Mouse (Mus musculus) kidney, adult 2 months (tissue): ENCODE measurements around the gene Ddb2. TPM values are rescaled to one million over a fixed set of nuclear protein-coding genes. Genes with fewer than 3 reads are reported as not detected.

Experiments used
- DNase-seq: peaks from one replicate; pipeline ENCODE4 v3.0.0; 2021
- H3K27ac ChIP-seq: fragments of 200-500 bp; 2 replicates; pipeline ENCODE4 v1.5.1; 2012; ENCODE audit warnings: low read depth, low read length, control low read depth, inconsistent platforms; ENCODE audit not compliant: insufficient read depth
- H3K27me3 ChIP-seq: fragments of 200-500 bp; replicated peaks from 2 replicates; pipeline ENCODE4 v1.6.1; 2012; ENCODE audit warnings: mild to moderate bottlenecking, moderate library complexity, low read length, inconsistent platforms; ENCODE audit not compliant: control insufficient read depth, insufficient read depth
- H3K36me3 ChIP-seq: fragments of 200-500 bp; 2 replicates; pipeline ENCODE4 v1.6.1; 2012; ENCODE audit warnings: mild to moderate bottlenecking, moderate library complexity, low read length, inconsistent platforms; ENCODE audit not compliant: control insufficient read depth, insufficient read depth
- H3K4me1 ChIP-seq: fragments of 200-500 bp; 2 replicates; pipeline ENCODE4 v1.6.1; 2011; ENCODE audit warnings: low read length; ENCODE audit not compliant: control insufficient read depth, insufficient read depth
- H3K4me3 ChIP-seq: fragments of 200-500 bp; 2 replicates; pipeline ENCODE4 v1.5.1; 2011; ENCODE audit warnings: mild to moderate bottlenecking, low read depth, low read length, control low read depth; ENCODE audit not compliant: insufficient read depth
- CTCF ChIP-seq: fragments of 200-500 bp; conservative IDR thresholded peaks from 2 replicates; pipeline ENCODE4 v1.5.1; 2011; ENCODE audit warnings: low read depth, mild to moderate bottlenecking, control low read depth, low read length, moderate library complexity, mixed read lengths; ENCODE audit not compliant: insufficient read depth, insufficient read length
- POLR2A ChIP-seq: fragments of 200-500 bp; IDR thresholded peaks from one replicate; pipeline ENCODE4 v1.6.1; 2011; ENCODE audit warnings: low read depth, low read length, control low read depth
- WGBS: fragments of 180-500 bp; shearing (Covaris S2); methylation state at CpG from one replicate; pipeline ENCODE4 v1.1.7; 2018; 5-methylcytosine and 5-hydroxymethylcytosine counted together
- polyA plus RNA-seq: library from polyadenylated mRNA; depleted of rRNA; stranded (reverse); fragments of >200 nt; gene quantifications from 2 replicates; pipeline ENCODE4 v1.2.3, GENCODE M21; 2012

The Ddb2 gene
- polyA plus RNA-seq, 1 experiment = 11.7 TPM

GRCm38 (mm10) chr2:91220501-91220900, 16.3 kb downstream of the Ddb2 start:
- TF ChIP-seq CTCF (no peak), POLR2A (no peak)
- 96% methylated on average over 3 of the region's 3 CpGs for WGBS
- H3K4me1 ChIP-seq = no peaks in the 10 kb centered on the region
- H3K27ac ChIP-seq = no peak overlapping the region
- DNase-seq = no peak
- H3K36me3 ChIP-seq = no peaks in the 10 kb centered on the region; the same call in 1 of the 2 replicates
- H3K27me3 ChIP-seq = no peaks in the 10 kb centered on the region
- H3K4me3 ChIP-seq = no peak overlapping the region

- Histone ChIP-seq H3K27me3 (no peaks in the 10 kb centered on the region), H3K36me3 (peaks cover 1% of the 10 kb centered on the region), H3K27ac (no peak overlapping the region), H3K4me3 (no peak overlapping the region), H3K4me1 (no peaks in the 10 kb centered on the region)
- WGBS = 56% methylated on average over 4 of the region's 4 CpGs
- TF ChIP-seq CTCF = no peak
- TF ChIP-seq POLR2A = no peak
- DNase-seq = no peak
These were observed 19.8 kb downstream of the Ddb2 start for GRCm38 (mm10) chr2:91217032-91217431.

- H3K27me3 ChIP-seq = no peaks in the 10 kb centered on the region
- TF ChIP-seq POLR2A = no peak
- TF ChIP-seq CTCF = no peak
- DNase-seq = no peak
- H3K36me3 ChIP-seq = peaks cover 15% of the 10 kb centered on the region
- H3K4me1 ChIP-seq = no peaks in the 10 kb centered on the region
- H3K27ac ChIP-seq = no peak overlapping the region
- no peak overlapping the region for H3K4me3 ChIP-seq
These were observed 23.5 kb downstream of the Ddb2 start for GRCm38 (mm10) chr2:91213311-91213710.

GRCm38 (mm10) chr2:91206254-91206775, 30.5 kb downstream of the Ddb2 start:
- Histone ChIP-seq H3K36me3 (peaks cover 19% of the 10 kb centered on the region), H3K27me3 (no peaks in the 10 kb centered on the region), H3K4me3 (no peak overlapping the region), H3K27ac (no peak overlapping the region), H3K4me1 (peaks cover 6% of the 10 kb centered on the region; the same call in 1 of the 2 replicates)
- no peak for DNase-seq
- 90% methylated on average over 9 of the region's 9 CpGs for WGBS
- no peak for TF ChIP-seq POLR2A
- TF ChIP-seq CTCF = no peak

- DNase-seq = no peak
- Histone ChIP-seq H3K36me3 (peaks cover 4% of the 10 kb centered on the region), H3K4me3 (peak overlapping the region; percentile 81), H3K4me1 (peaks cover 6% of the 10 kb centered on the region; the same call in 1 of the 2 replicates), H3K27ac (no peak overlapping the region), H3K27me3 (no peaks in the 10 kb centered on the region)
- no peak for TF ChIP-seq CTCF
- TF ChIP-seq POLR2A = no peak
- 10% methylated on average over 20 of the region's 20 CpGs for WGBS
These were observed 33.7 kb downstream of the Ddb2 start for GRCm38 (mm10) chr2:91202972-91203656.

- peaks cover 6% of the 10 kb centered on the region; the same call in 1 of the 2 replicates for H3K4me1 ChIP-seq
- no peaks in the 10 kb centered on the region for H3K27me3 ChIP-seq
- DNase-seq = peak; percentile 97
- peak within 1 kb of the TSS; percentile 89 for H3K27ac ChIP-seq
- peaks cover 1% of the 10 kb centered on the region; the same call in 1 of the 2 replicates for H3K36me3 ChIP-seq
- 1% methylated on average over 28 of the region's 28 CpGs for WGBS
- peak within 1 kb of the TSS; percentile 81 for H3K4me3 ChIP-seq
- TF ChIP-seq POLR2A = peak; percentile 82
- TF ChIP-seq CTCF = no peak
These were observed 34.4 kb downstream of the Ddb2 start, which contains the start of the genes Nr1h3 and Acp2 for GRCm38 (mm10) chr2:91202222-91202971. Gene Nr1h3, minus strand, starts transcription at chr2:91202834. Gene Acp2, plus strand, starts transcription at chr2:91202885.

- H3K27me3 ChIP-seq = no peaks in the 10 kb centered on the region
- WGBS = 77% methylated on average over 3 of the region's 3 CpGs
- no peaks in the 10 kb centered on the region for H3K36me3 ChIP-seq
- H3K27ac ChIP-seq = no peak overlapping the region
- H3K4me1 ChIP-seq = peaks cover 11% of the 10 kb centered on the region; the same call in 1 of the 2 replicates
- TF ChIP-seq POLR2A (no peak), CTCF (no peak)
- no peak overlapping the region for H3K4me3 ChIP-seq
- DNase-seq = no peak
These were observed 37.9 kb downstream of the Ddb2 start for GRCm38 (mm10) chr2:91198888-91199287.
